Mouse (Mus musculus) urinary bladder, postnatal 4 days (tissue): Measurements from ENCODE around the gene Nlrc5.

Experiments used
- DNase-seq, 2 experiments: peaks; one replicate each; pipeline ENCODE4 v3.0.0; 2021 to 2022; ENCODE audit warnings: low spot score in 2 of 2

Gene Nlrc5

GRCm38 (mm10) chr8:94566446-94567158 is 132.4 kb downstream of the Nlrc5 start:
- no peak for DNase-seq

GRCm38 (mm10) chr8:94567159-94567849 is 133.1 kb downstream of the Nlrc5 start:
- no peak for DNase-seq

GRCm38 (mm10) chr8:94568098-94568497 is 133.9 kb downstream of the Nlrc5 start:
- no peak for DNase-seq

DNA sequence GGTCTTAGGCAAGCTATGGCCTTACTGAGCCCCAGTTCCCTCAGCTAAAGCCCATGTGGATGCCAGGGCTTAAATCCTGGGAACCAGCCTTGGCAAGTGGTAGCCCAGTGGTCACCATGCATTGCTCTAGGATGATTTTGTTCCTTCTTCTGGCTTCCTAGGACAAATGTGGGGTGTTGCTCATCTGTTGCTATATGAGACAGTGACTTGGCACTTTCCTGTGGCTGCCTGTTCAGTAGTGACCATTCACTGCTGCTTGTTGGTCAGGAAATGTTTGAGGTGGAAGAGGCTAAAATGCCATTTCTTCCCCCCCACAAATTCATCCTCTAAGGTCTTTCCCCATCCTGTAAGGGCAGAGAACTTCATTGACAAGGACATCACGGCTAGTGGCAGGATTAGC is 135.3 kb downstream of the Nlrc5 start:
- no peak for DNase-seq

DNA sequence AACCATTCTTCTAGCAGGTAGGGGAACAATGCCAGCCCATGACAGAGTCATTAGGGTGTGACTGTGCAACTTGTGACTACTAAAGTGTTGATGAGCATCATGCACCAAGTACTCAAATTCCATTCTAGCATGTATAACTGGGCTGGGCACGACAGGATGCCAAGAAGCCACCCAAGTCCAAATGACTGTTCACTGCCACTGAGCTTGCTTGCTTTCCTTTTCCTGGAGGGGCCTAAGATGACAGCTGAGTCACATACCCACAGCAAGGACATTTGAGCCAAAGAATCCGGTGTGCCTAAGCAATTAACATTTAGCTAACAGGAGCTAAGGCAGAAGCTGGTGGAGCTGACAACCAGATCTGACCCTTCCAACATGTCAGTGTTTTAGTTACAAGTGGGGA is 137.7 kb downstream of the Nlrc5 start:
- DNase-seq, result no peak

DNA sequence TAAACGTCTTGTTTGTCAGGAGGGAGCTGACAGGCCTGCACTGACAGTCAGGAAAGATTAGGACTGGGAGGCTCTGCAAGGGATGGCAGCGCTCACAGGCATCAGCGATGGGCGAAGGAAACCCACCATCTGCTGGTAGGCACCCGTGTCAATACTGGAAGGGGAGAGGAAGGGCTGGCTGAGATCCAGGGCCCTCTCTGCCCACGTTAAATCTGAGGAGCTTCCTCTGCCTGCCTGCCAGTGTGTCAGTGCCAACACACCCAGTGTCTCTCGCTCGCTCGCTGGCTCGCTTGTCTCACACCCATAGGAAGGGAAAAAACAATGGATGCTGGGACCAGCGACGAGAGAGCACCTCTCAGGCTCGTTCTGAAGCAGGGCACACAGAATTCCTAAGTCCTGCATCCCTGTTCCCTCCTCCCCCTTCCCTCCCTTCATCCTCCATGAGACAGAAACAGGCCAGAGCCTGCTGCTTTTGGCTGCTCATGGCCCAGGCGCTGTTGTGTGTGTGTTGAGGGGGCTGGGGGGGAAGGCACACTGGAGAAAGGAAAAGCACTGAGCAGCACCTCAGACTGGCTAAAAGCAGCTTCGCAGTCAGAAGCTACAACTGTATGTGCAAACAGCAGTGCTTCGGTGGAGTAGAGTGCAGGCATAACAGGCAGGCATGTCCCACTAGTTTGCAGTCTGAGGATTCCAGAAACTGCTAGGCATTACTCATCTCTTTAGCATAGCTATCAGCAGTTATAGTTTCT is 140.2 kb downstream of the Nlrc5 start:
- DNase-seq, result no peak

DNA sequence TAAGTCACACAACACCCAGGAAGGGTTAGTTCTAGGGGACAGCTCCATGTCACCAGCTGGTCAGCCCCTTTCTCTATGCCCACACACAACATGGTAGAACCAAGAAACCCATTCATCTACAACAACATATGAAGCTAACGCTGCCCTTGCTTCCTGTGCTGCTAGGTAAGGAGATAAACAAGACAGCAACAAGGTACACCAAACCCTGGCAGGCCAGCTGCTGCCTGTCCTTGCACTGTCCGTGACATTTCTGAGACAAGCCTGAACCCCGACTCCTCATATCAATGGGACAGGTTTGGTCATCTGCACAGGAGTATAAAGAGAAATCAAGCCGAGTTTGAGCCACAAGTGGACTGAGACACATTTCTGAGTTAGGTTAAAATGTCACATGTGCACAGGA is 141.0 kb downstream of the Nlrc5 start:
- DNase-seq, result no peak
